Mouse (Mus musculus): ENCODE measurements around the gene Jade2.

DNA sequence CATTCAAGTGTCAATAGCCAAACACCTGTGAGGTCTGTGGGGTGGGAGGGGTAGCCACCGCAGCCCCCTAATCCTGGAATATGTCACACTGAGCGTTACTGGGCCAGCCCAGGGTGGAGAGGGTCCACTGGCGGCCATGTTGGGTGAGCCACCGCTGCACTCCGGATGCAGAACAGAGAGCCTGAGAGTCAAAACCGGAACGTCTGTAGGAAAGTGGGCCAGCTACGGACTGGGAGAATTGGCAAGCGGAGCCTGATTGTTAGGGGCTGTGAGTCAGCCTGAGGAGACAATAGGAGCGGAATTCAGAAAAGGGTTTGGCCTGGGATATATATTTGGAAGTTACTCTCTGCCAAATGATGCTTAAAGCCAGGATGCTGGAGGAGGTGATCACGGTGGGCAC is 39.9 kb upstream of the Jade2 start:
- no peak for TF ChIP-seq CTCF (IDR thresholded peaks at IDR 0.05; ENCODE audit: low read depth, low read length)
- no peak for TF ChIP-seq POLR2A (IDR thresholded peaks at IDR 0.05; ENCODE audit: extremely low read depth, insufficient read depth, low read length)
